Mouse (Mus musculus) thymus, adult 2 months (tissue): ENCODE data around the gene Alg11. TPM values are rescaled to one million over a fixed set of nuclear protein-coding genes. Genes with fewer than 3 reads are reported as not detected.

Experiments
- DNase-seq: peaks from one replicate; pipeline ENCODE4 v3.0.0; 2021
- H3K27ac ChIP-seq: fragments of 200-500 bp; 2 replicates; pipeline ENCODE4 v1.5.1; 2012; ENCODE audit warnings: low read length, control low read depth; ENCODE audit not compliant: control insufficient read depth, insufficient read depth
- H3K27me3 ChIP-seq: fragments of 200-500 bp; 2 replicates; pipeline ENCODE4 v1.6.1; 2012; ENCODE audit warnings: mild to moderate bottlenecking, low read length, moderate library complexity, mixed read lengths; ENCODE audit not compliant: control insufficient read depth, insufficient read depth
- H3K36me3 ChIP-seq: fragments of 200-500 bp; 2 replicates; pipeline ENCODE4 v1.6.1; 2012; ENCODE audit warnings: mild to moderate bottlenecking, low read length, moderate library complexity; ENCODE audit not compliant: control insufficient read depth, insufficient read depth
- H3K4me1 ChIP-seq: fragments of 200-500 bp; replicated peaks from 2 replicates; pipeline ENCODE4 v1.6.1; 2012; ENCODE audit warnings: low read length; ENCODE audit not compliant: control insufficient read depth, insufficient read depth
- H3K4me3 ChIP-seq: fragments of 200-500 bp; 2 replicates; pipeline ENCODE4 v1.5.1; 2012; ENCODE audit warnings: mild to moderate bottlenecking, low read length, control low read depth, moderate library complexity; ENCODE audit not compliant: control insufficient read depth, insufficient read depth
- CTCF ChIP-seq: fragments of 200-500 bp; IDR thresholded peaks from 2 replicates; pipeline ENCODE4 v1.5.1; 2012; ENCODE audit warnings: mild to moderate bottlenecking, control low read depth, low read length, moderate library complexity, borderline replicate concordance; ENCODE audit not compliant: control insufficient read depth, poor library complexity, insufficient read depth; ENCODE audit errors: extremely low read depth
- POLR2A ChIP-seq: fragments of 200-500 bp; IDR thresholded peaks from 2 replicates; pipeline ENCODE4 v1.6.1; 2012; ENCODE audit warnings: mild to moderate bottlenecking, low read length, control low read depth, moderate library complexity; ENCODE audit not compliant: control insufficient read depth, poor library complexity, insufficient read depth; ENCODE audit errors: extremely low read depth
- WGBS: fragments of 180-500 bp; shearing (Covaris S2); methylation state at CpG from one replicate; pipeline ENCODE4 v1.1.7; 2018; 5-methylcytosine and 5-hydroxymethylcytosine counted together
- polyA plus RNA-seq: library from polyadenylated mRNA; depleted of rRNA; stranded (reverse); fragments of >200 nt; gene quantifications from 2 replicates; pipeline ENCODE4 v1.2.3, GENCODE M21; 2012

The Alg11 gene
- polyA plus RNA-seq, 1 experiment, result 4.0 TPM

- no peak for TF ChIP-seq CTCF
- no peak for TF ChIP-seq POLR2A
- 86% methylated on average over 12 of the region's 12 CpGs for WGBS
- no peak overlapping the region for H3K27ac ChIP-seq
- no peak for DNase-seq
- H3K4me3 ChIP-seq, result no peak overlapping the region
- H3K4me1 ChIP-seq, result no peaks in the 10 kb centered on the region
- no peaks in the 10 kb centered on the region for H3K36me3 ChIP-seq
- no peaks in the 10 kb centered on the region; the same call in 1 of the 2 replicates for H3K27me3 ChIP-seq
Observed at GRCm38 (mm10) chr8:22043706-22044105, 16.8 kb upstream of the Alg11 start.

- TF ChIP-seq CTCF (no peak), POLR2A (no peak)
- Histone ChIP-seq H3K27ac (no peak overlapping the region), H3K4me3 (no peak overlapping the region), H3K36me3 (no peaks in the 10 kb centered on the region), H3K27me3 (no peaks in the 10 kb centered on the region), H3K4me1 (no peaks in the 10 kb centered on the region)
- 67% methylated on average over 2 of the region's 2 CpGs for WGBS
- DNase-seq, result peak; percentile 56
Observed at GRCm38 (mm10) chr8:22047699-22048464, 12.6 kb upstream of the Alg11 start.

- DNase-seq, result no peak
- H3K4me3 ChIP-seq, result no peak overlapping the region
- no peak overlapping the region for H3K27ac ChIP-seq
- H3K36me3 ChIP-seq, result no peaks in the 10 kb centered on the region
- no peak for TF ChIP-seq CTCF
- TF ChIP-seq POLR2A, result no peak
- 90% methylated on average over 12 of the region's 12 CpGs for WGBS
- H3K27me3 ChIP-seq, result no peaks in the 10 kb centered on the region; the same call in 1 of the 2 replicates
- peaks cover 3% of the 10 kb centered on the region for H3K4me1 ChIP-seq
Observed at GRCm38 (mm10) chr8:22054674-22055491, 5.6 kb upstream of the Alg11 start.

GRCm38 (mm10) chr8:22055492-22055877, 5.0 kb upstream of the Alg11 start:
- Histone ChIP-seq H3K27ac (no peak overlapping the region), H3K4me1 (peaks cover 6% of the 10 kb centered on the region), H3K4me3 (no peak overlapping the region), H3K27me3 (no peaks in the 10 kb centered on the region; the same call in 1 of the 2 replicates), H3K36me3 (no peaks in the 10 kb centered on the region)
- no peak for DNase-seq
- WGBS, result 91% methylated on average over 2 of the region's 2 CpGs
- no peak for TF ChIP-seq CTCF
- TF ChIP-seq POLR2A, result no peak

GRCm38 (mm10) chr8:22056850-22057249, 3.7 kb upstream of the Alg11 start:
- Histone ChIP-seq H3K27ac (no peak overlapping the region), H3K4me1 (peaks cover 6% of the 10 kb centered on the region), H3K27me3 (no peaks in the 10 kb centered on the region; the same call in 1 of the 2 replicates), H3K36me3 (no peaks in the 10 kb centered on the region), H3K4me3 (no peak overlapping the region)
- WGBS, result 79% methylated on average over 3 of the region's 3 CpGs
- no peak for DNase-seq
- TF ChIP-seq POLR2A (no peak), CTCF (no peak)

- Histone ChIP-seq H3K4me1 (peaks cover 6% of the 10 kb centered on the region), H3K27me3 (no peaks in the 10 kb centered on the region; the same call in 1 of the 2 replicates), H3K4me3 (no peak overlapping the region), H3K27ac (no peak overlapping the region), H3K36me3 (no peaks in the 10 kb centered on the region)
- TF ChIP-seq POLR2A, result no peak
- no peak for TF ChIP-seq CTCF
- no peak for DNase-seq
- 83% methylated on average over 9 of the region's 9 CpGs for WGBS
Observed at GRCm38 (mm10) chr8:22058368-22058767, 2.2 kb upstream of the Alg11 start.
